Mouse (Mus musculus): ENCODE data around the gene Tk1. TPM values are rescaled to one million over a fixed set of nuclear protein-coding genes. Genes with fewer than 3 reads are reported as not detected.

Gene Tk1
- 86.0 and 88.2 TPM in 2 replicates for polyA plus RNA-seq (2014; fragmentation: Nextera tagmentation; extraction: Ambion mirVana)

GRCm38 (mm10) chr11:117825333-117826101 is at the start of gene Tk1, which contains the start of gene Afmid:
Gene Tk1, minus strand, starts transcription at chr11:117826092.
Gene Afmid, plus strand, starts transcription at chr11:117825924.
- H3K36me3 ChIP-seq (ENCODE audit: control insufficient read depth, insufficient read depth, low read length), result no peaks in the 10 kb centered on the region
- peak within 1 kb of the TSS; percentile 82 for H3K9ac ChIP-seq (ENCODE audit: low read length)
- peak within 1 kb of the TSS; percentile 83 for H3K4me2 ChIP-seq (ENCODE audit: low read depth)
- ATAC-seq (ENCODE audit: insufficient read depth, low FRiP score, low TSS enrichment) (peak; percentile 55; the same call in 1 of the 2 replicates), DNase-seq (ENCODE audit: low spot score) (peak; percentile 85)
- peaks cover 19% of the 10 kb centered on the region for H3K4me1 ChIP-seq (ENCODE audit: control insufficient read depth, insufficient read depth, low read length)
- no peaks in the 10 kb centered on the region for H3K27me3 ChIP-seq (ENCODE audit: control insufficient read depth, insufficient read depth, low read length)
- H3K9me3 ChIP-seq (ENCODE audit: control insufficient read depth, low read length), result no peaks in the 10 kb centered on the region
- WGBS, result under 1% methylated on average over 33 of the region's 34 CpGs
- peak within 1 kb of the TSS; percentile 65 for H3K4me3 ChIP-seq (ENCODE audit: low read depth, low read length)
- peak within 1 kb of the TSS; percentile 86 for H3K27ac ChIP-seq (ENCODE audit: low read depth, low read length)

- 20% methylated on average over 6 of the region's 6 CpGs for WGBS
- no peak for ATAC-seq (ENCODE audit: insufficient read depth, low FRiP score, low TSS enrichment)
- 0 out of 2 replicates have a peak overlapping the region, but pooled peaks have one; percentile 10 for H3K9ac ChIP-seq (ENCODE audit: low read length)
Measured at GRCm38 (mm10) chr11:117875681-117876080, 49.8 kb upstream of the Tk1 start.

GRCm38 (mm10) chr11:117874419-117874818 is 48.5 kb upstream of the Tk1 start:
- Histone ChIP-seq H3K4me1 (ENCODE audit: control insufficient read depth, insufficient read depth, low read length) (peaks cover 9% of the 10 kb centered on the region), H3K4me2 (ENCODE audit: low read depth) (no peak overlapping the region), H3K27ac (ENCODE audit: low read depth, low read length) (no peak overlapping the region), H3K36me3 (ENCODE audit: control insufficient read depth, insufficient read depth, low read length) (no peaks in the 10 kb centered on the region), H3K27me3 (ENCODE audit: control insufficient read depth, insufficient read depth, low read length) (no peaks in the 10 kb centered on the region), H3K9ac (ENCODE audit: low read length) (no peak overlapping the region), H3K9me3 (ENCODE audit: control insufficient read depth, low read length) (no peaks in the 10 kb centered on the region), H3K4me3 (ENCODE audit: low read depth, low read length) (no peak overlapping the region)
- ATAC-seq (ENCODE audit: insufficient read depth, low FRiP score, low TSS enrichment) (no peak), DNase-seq (ENCODE audit: low spot score) (no peak)
- 62% methylated on average over 4 of the region's 4 CpGs for WGBS

More at GRCm38 (mm10) chr11:117875681-117876080, 49.8 kb upstream of the Tk1 start:
- Histone ChIP-seq H3K9me3 (ENCODE audit: control insufficient read depth, low read length) (no peaks in the 10 kb centered on the region), H3K4me1 (ENCODE audit: control insufficient read depth, insufficient read depth, low read length) (peaks cover 9% of the 10 kb centered on the region), H3K4me3 (ENCODE audit: low read depth, low read length) (no peak overlapping the region), H3K36me3 (ENCODE audit: control insufficient read depth, insufficient read depth, low read length) (no peaks in the 10 kb centered on the region), H3K27ac (ENCODE audit: low read depth, low read length) (no peak overlapping the region), H3K4me2 (ENCODE audit: low read depth) (no peak overlapping the region), H3K27me3 (ENCODE audit: control insufficient read depth, insufficient read depth, low read length) (no peaks in the 10 kb centered on the region)
- DNase-seq (ENCODE audit: low spot score), result no peak

GRCm38 (mm10) chr11:117872861-117873608 is 47.1 kb upstream of the Tk1 start, which contains the start of gene Tha1:
Gene Tha1, minus strand, starts transcription at chr11:117873481.
- Histone ChIP-seq H3K27me3 (ENCODE audit: control insufficient read depth, insufficient read depth, low read length) (no peaks in the 10 kb centered on the region), H3K9me3 (ENCODE audit: control insufficient read depth, low read length) (no peaks in the 10 kb centered on the region), H3K4me1 (ENCODE audit: control insufficient read depth, insufficient read depth, low read length) (peaks cover 6% of the 10 kb centered on the region), H3K4me2 (ENCODE audit: low read depth) (peak within 1 kb of the TSS; percentile 98), H3K36me3 (ENCODE audit: control insufficient read depth, insufficient read depth, low read length) (no peaks in the 10 kb centered on the region), H3K9ac (ENCODE audit: low read length) (peak within 1 kb of the TSS; percentile 72), H3K27ac (ENCODE audit: low read depth, low read length) (no peak within 1 kb of the TSS), H3K4me3 (ENCODE audit: low read depth, low read length) (peak within 1 kb of the TSS; percentile 77)
- DNase-seq (ENCODE audit: low spot score) (peak; percentile 82), ATAC-seq (ENCODE audit: insufficient read depth, low FRiP score, low TSS enrichment) (peak; percentile 53; the same call in 1 of the 2 replicates)
- 2% methylated on average over 51 of the region's 51 CpGs for WGBS

- H3K9ac ChIP-seq (ENCODE audit: low read length), result no peak overlapping the region
- no peak for ATAC-seq (ENCODE audit: insufficient read depth, low FRiP score, low TSS enrichment)
- WGBS, result 57% methylated on average over 12 of the region's 12 CpGs
- peaks cover 6% of the 10 kb centered on the region for H3K4me1 ChIP-seq (ENCODE audit: control insufficient read depth, insufficient read depth, low read length)
- no peaks in the 10 kb centered on the region for H3K27me3 ChIP-seq (ENCODE audit: control insufficient read depth, insufficient read depth, low read length)
- no peaks in the 10 kb centered on the region for H3K36me3 ChIP-seq (ENCODE audit: control insufficient read depth, insufficient read depth, low read length)
- DNase-seq (ENCODE audit: low spot score), result no peak
- H3K27ac ChIP-seq (ENCODE audit: low read depth, low read length), result no peak overlapping the region
- no peak overlapping the region for H3K4me2 ChIP-seq (ENCODE audit: low read depth)
- no peaks in the 10 kb centered on the region for H3K9me3 ChIP-seq (ENCODE audit: control insufficient read depth, low read length)
- no peak overlapping the region for H3K4me3 ChIP-seq (ENCODE audit: low read depth, low read length)
Measured at GRCm38 (mm10) chr11:117871911-117872584, 46.2 kb upstream of the Tk1 start.

- 69% methylated on average over 5 of the region's 5 CpGs for WGBS
- H3K4me3 ChIP-seq (ENCODE audit: low read depth, low read length), result no peak overlapping the region
- H3K9ac ChIP-seq (ENCODE audit: low read length), result no peak overlapping the region
- no peak overlapping the region for H3K27ac ChIP-seq (ENCODE audit: low read depth, low read length)
- H3K9me3 ChIP-seq (ENCODE audit: control insufficient read depth, low read length), result no peaks in the 10 kb centered on the region
- no peak overlapping the region for H3K4me2 ChIP-seq (ENCODE audit: low read depth)
- no peak for ATAC-seq (ENCODE audit: insufficient read depth, low FRiP score, low TSS enrichment)
- no peak for DNase-seq (ENCODE audit: low spot score)
- no peaks in the 10 kb centered on the region for H3K36me3 ChIP-seq (ENCODE audit: control insufficient read depth, insufficient read depth, low read length)
- peaks cover 8% of the 10 kb centered on the region for H3K4me1 ChIP-seq (ENCODE audit: control insufficient read depth, insufficient read depth, low read length)
- H3K27me3 ChIP-seq (ENCODE audit: control insufficient read depth, insufficient read depth, low read length), result no peaks in the 10 kb centered on the region
Measured at GRCm38 (mm10) chr11:117871376-117871775, 45.5 kb upstream of the Tk1 start.

GRCm38 (mm10) chr11:117870688-117871365 is 44.9 kb upstream of the Tk1 start:
- WGBS, result 37% methylated on average over 12 of the region's 12 CpGs
- no peak for ATAC-seq (ENCODE audit: insufficient read depth, low FRiP score, low TSS enrichment)
- no peak overlapping the region for H3K9ac ChIP-seq (ENCODE audit: low read length)
- peak; percentile 74 for DNase-seq (ENCODE audit: low spot score)
- no peaks in the 10 kb centered on the region for H3K27me3 ChIP-seq (ENCODE audit: control insufficient read depth, insufficient read depth, low read length)
- H3K27ac ChIP-seq (ENCODE audit: low read depth, low read length), result no peak overlapping the region
- no peaks in the 10 kb centered on the region for H3K36me3 ChIP-seq (ENCODE audit: control insufficient read depth, insufficient read depth, low read length)
- H3K4me1 ChIP-seq (ENCODE audit: control insufficient read depth, insufficient read depth, low read length), result peaks cover 12% of the 10 kb centered on the region
- H3K9me3 ChIP-seq (ENCODE audit: control insufficient read depth, low read length), result no peaks in the 10 kb centered on the region
- H3K4me3 ChIP-seq (ENCODE audit: low read depth, low read length), result no peak overlapping the region
- H3K4me2 ChIP-seq (ENCODE audit: low read depth), result no peak overlapping the region

- no peak overlapping the region for H3K27ac ChIP-seq (ENCODE audit: low read depth, low read length)
- no peak overlapping the region for H3K9ac ChIP-seq (ENCODE audit: low read length)
- DNase-seq (ENCODE audit: low spot score) (peak; percentile 40), ATAC-seq (ENCODE audit: insufficient read depth, low FRiP score, low TSS enrichment) (peak; percentile 35; the same call in 1 of the 2 replicates)
- no peak overlapping the region for H3K4me2 ChIP-seq (ENCODE audit: low read depth)
- peaks cover 4% of the 10 kb centered on the region; the same call in 1 of the 2 replicates for H3K27me3 ChIP-seq (ENCODE audit: control insufficient read depth, insufficient read depth, low read length)
- H3K36me3 ChIP-seq (ENCODE audit: control insufficient read depth, insufficient read depth, low read length), result no peaks in the 10 kb centered on the region
- H3K9me3 ChIP-seq (ENCODE audit: control insufficient read depth, low read length), result no peaks in the 10 kb centered on the region
- no peak overlapping the region for H3K4me3 ChIP-seq (ENCODE audit: low read depth, low read length)
- 28% methylated on average over 6 of the region's 6 CpGs for WGBS
- H3K4me1 ChIP-seq (ENCODE audit: control insufficient read depth, insufficient read depth, low read length), result peaks cover 5% of the 10 kb centered on the region; the same call in 1 of the 2 replicates
Measured at GRCm38 (mm10) chr11:117865988-117866387, 40.1 kb upstream of the Tk1 start.
